Mouse (Mus musculus) CD4-positive, CD25-positive, alpha-beta regulatory T cell, adult 2 months (primary cell): ENCODE results near the gene Ltbr.

Experiments
- DNase-seq: peaks from one replicate; pipeline ENCODE4 v3.0.0-alpha.2; 2012; ENCODE audit warnings: low read depth, low spot score

Ltbr gene

GRCm38 (mm10) chr6:125274841-125275563, 38.7 kb downstream of the Ltbr start:
- DNase-seq, result peak; percentile 66

DNA sequence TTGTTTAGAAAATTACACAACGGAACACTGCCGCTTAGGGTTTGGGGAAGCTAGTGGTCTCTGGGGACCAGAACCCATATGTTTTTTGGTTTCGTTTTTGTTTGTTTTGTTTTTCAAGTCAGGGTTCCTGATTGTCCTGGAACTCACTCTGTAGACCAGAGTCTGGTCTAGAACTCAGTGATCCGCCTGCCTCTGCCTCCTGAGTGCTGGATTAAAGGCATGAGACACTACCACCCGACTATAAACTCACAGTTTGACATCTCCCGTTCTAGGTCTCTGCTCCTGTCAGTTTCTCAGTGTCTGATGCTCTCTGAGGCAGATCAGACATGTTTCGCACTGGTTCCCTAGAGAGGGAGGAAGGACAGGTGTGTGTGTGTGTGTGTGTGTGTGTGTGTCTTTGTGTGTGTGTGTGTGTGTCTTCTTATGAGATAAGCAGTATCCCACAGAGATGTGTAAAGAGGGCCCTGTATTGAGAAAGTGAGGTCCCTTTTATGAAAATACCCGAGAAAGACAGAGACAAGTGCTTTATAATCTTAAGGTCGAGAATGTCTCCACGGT, 41.4 kb downstream of the Ltbr start:
- no peak for DNase-seq

- DNase-seq, result peak; percentile 91
Measured at GRCm38 (mm10) chr6:125271455-125272227, 42.0 kb downstream of the Ltbr start.

GRCm38 (mm10) chr6:125268799-125269198, 44.9 kb downstream of the Ltbr start:
- no peak for DNase-seq

DNA sequence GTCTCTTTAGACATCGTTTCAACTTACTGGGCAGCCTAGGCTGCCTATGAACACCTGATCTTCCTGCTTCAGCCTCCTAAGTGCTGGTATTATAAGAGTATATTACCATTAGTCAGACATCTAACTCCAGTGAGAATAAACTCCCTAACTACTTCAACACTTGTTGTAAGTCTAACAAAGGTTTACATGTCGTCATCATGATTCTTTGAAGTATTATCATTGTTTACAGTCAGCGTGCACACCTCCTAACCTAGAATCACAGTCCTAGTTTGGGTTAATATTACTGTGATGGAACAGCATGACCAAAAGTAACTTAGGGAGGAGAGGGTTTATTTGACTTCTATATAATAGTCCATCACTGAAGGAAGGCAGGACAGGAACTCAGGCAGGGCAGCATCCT, 46.2 kb downstream of the Ltbr start:
- DNase-seq, result peak; percentile 43

GRCm38 (mm10) chr6:125266600-125266999, 47.1 kb downstream of the Ltbr start:
- DNase-seq, result peak; percentile 69

DNA sequence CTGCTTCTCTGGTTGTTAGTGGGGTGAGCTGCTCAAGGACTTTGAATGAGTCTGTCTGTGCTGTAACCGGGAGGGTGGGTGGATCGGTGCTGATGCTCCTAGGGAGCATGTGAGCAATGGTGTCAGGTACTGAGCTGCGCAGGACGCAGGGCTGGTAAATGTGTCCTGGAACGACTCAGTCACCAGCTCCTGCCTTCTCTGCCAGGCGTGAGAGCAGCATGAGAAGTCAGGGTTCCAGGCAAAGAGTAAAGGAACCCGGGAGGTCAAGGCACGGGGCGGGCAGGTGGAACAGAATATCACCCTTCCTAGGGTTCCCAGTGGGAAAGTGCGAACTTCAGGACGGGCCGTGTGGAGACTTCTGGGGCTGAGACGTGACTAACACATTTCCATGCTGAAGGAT, 47.6 kb downstream of the Ltbr start:
- DNase-seq, result peak; percentile 73

- peak; percentile 97 for DNase-seq
Measured at GRCm38 (mm10) chr6:125265239-125265638, 48.4 kb downstream of the Ltbr start.

DNA sequence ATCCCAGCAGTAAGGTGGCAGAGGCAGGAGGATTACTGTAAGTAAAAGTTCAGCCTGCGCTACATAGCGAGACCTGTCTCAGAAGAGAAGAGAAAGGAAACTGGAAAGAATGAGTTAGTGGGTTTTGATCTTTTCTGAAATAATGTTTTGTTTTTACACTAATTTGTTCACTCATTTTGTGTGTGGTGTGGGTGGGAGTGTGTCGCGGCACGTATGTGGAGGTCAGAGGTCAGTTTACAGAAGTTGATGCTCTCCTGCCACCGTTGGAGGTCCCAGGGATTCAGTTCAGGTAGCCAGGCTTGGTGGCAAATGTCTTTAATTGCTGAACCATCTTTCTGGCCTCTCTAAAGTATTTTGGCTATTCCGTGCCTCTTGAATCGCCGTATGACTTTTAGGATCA, 49.5 kb downstream of the Ltbr start:
- DNase-seq, result peak; percentile 52

GRCm38 (mm10) chr6:125260006-125260555, 53.6 kb downstream of the Ltbr start:
- DNase-seq, result peak; percentile 57
